Mouse (Mus musculus): ENCODE results near the gene B830017H08Rik. TPM values are rescaled to one million over a fixed set of nuclear protein-coding genes. Genes with fewer than 3 reads are reported as not detected.

Gene B830017H08Rik
- total RNA-seq, 2 experiments from 2014 or later: not detected

GRCm38 (mm10) chr16:17807192-17808009 is 25.5 kb upstream of the B830017H08Rik start:
- ATAC-seq (replicated peaks; ENCODE audit: low FRiP score, low TSS enrichment, poor library complexity, severe bottlenecking): peak; percentile 78

GRCm38 (mm10) chr16:17809125-17809524 is 23.8 kb upstream of the B830017H08Rik start:
- ATAC-seq (replicated peaks; ENCODE audit: low FRiP score, low TSS enrichment, poor library complexity, severe bottlenecking): no peak

GRCm38 (mm10) chr16:17809711-17810110 is 23.2 kb upstream of the B830017H08Rik start:
- ATAC-seq (replicated peaks; ENCODE audit: low FRiP score, low TSS enrichment, poor library complexity, severe bottlenecking): no peak

GRCm38 (mm10) chr16:17812120-17812519 is 20.8 kb upstream of the B830017H08Rik start:
- no peak for ATAC-seq (replicated peaks; ENCODE audit: low FRiP score, low TSS enrichment, poor library complexity, severe bottlenecking)

- no peak for ATAC-seq (replicated peaks; ENCODE audit: low FRiP score, low TSS enrichment, poor library complexity, severe bottlenecking)
Measured at GRCm38 (mm10) chr16:17813173-17813572, 19.7 kb upstream of the B830017H08Rik start.

GRCm38 (mm10) chr16:17815411-17816402 is 17.2 kb upstream of the B830017H08Rik start:
- ATAC-seq (replicated peaks; ENCODE audit: low FRiP score, low TSS enrichment, poor library complexity, severe bottlenecking): peak; percentile 86

GRCm38 (mm10) chr16:17816528-17816927 is 16.4 kb upstream of the B830017H08Rik start:
- no peak for ATAC-seq (replicated peaks; ENCODE audit: low FRiP score, low TSS enrichment, poor library complexity, severe bottlenecking)

- no peak for ATAC-seq (replicated peaks; ENCODE audit: low FRiP score, low TSS enrichment, poor library complexity, severe bottlenecking)
Measured at GRCm38 (mm10) chr16:17826500-17826899, 6.4 kb upstream of the B830017H08Rik start.

GRCm38 (mm10) chr16:17828229-17828628 is 4.7 kb upstream of the B830017H08Rik start:
- ATAC-seq (replicated peaks; ENCODE audit: low FRiP score, low TSS enrichment, poor library complexity, severe bottlenecking): peak; percentile 30; the same call in 1 of the 2 replicates

- no peak for ATAC-seq (replicated peaks; ENCODE audit: low FRiP score, low TSS enrichment, poor library complexity, severe bottlenecking)
Measured at GRCm38 (mm10) chr16:17828867-17829266, 4.1 kb upstream of the B830017H08Rik start.

- ATAC-seq (replicated peaks; ENCODE audit: low FRiP score, low TSS enrichment, poor library complexity, severe bottlenecking): no peak
Measured at GRCm38 (mm10) chr16:17830385-17831178, 2.3 kb upstream of the B830017H08Rik start.

GRCm38 (mm10) chr16:17831781-17832180 is 1.1 kb upstream of the B830017H08Rik start:
- ATAC-seq (replicated peaks; ENCODE audit: low FRiP score, low TSS enrichment, poor library complexity, severe bottlenecking): 0 out of 2 replicates have a peak, but pooled peaks have one; percentile 24

- no peak for ATAC-seq (replicated peaks; ENCODE audit: low FRiP score, low TSS enrichment, poor library complexity, severe bottlenecking)
Measured at GRCm38 (mm10) chr16:17833321-17833680, 380 bp downstream of the B830017H08Rik start.

- ATAC-seq (replicated peaks; ENCODE audit: low FRiP score, low TSS enrichment, poor library complexity, severe bottlenecking): no peak
Measured at GRCm38 (mm10) chr16:17833681-17834399, 919 bp downstream of the B830017H08Rik start.

- peak; percentile 32; the same call in 1 of the 2 replicates for ATAC-seq (replicated peaks; ENCODE audit: low FRiP score, low TSS enrichment, poor library complexity, severe bottlenecking)
Measured at GRCm38 (mm10) chr16:17834543-17834942, 1.6 kb downstream of the B830017H08Rik start.

- no peak for ATAC-seq (replicated peaks; ENCODE audit: low FRiP score, low TSS enrichment, poor library complexity, severe bottlenecking)
Measured at GRCm38 (mm10) chr16:17835481-17835880, 2.6 kb downstream of the B830017H08Rik start.

GRCm38 (mm10) chr16:17838051-17838450 is 5.1 kb downstream of the B830017H08Rik start, which contains the start of gene Car15:
TSS of gene Car15 (minus strand) at chr16:17838364.
- no peak for ATAC-seq (replicated peaks; ENCODE audit: low FRiP score, low TSS enrichment, poor library complexity, severe bottlenecking)

- no peak for ATAC-seq (replicated peaks; ENCODE audit: low FRiP score, low TSS enrichment, poor library complexity, severe bottlenecking)
Measured at GRCm38 (mm10) chr16:17839976-17840375, 7.1 kb downstream of the B830017H08Rik start.

GRCm38 (mm10) chr16:17842437-17842836 is 9.5 kb downstream of the B830017H08Rik start:
- ATAC-seq (replicated peaks; ENCODE audit: low FRiP score, low TSS enrichment, poor library complexity, severe bottlenecking): no peak
